Mouse (Mus musculus) stomach, postnatal 0 days (tissue): ENCODE results near the gene Myo9a.

Experiments used
- CTCF ChIP-seq: IDR thresholded peaks from 2 replicates; pipeline ENCODE4 v1.5.1; 2016; ENCODE audit warnings: antibody characterized with exemption, low read depth, mild to moderate bottlenecking, moderate library complexity
- EP300 ChIP-seq: optimal IDR thresholded peaks from 2 replicates; pipeline ENCODE3; 2016; ENCODE audit warnings: antibody characterized with exemption

GRCm38 (mm10) chr9:59943826-59944225 is 193.1 kb downstream of the Myo9a start:
- TF ChIP-seq EP300 (no peak), CTCF (no peak)
